Mouse (Mus musculus): ENCODE results near the gene Pdlim1. TPM values are rescaled to one million over a fixed set of nuclear protein-coding genes. Genes with fewer than 3 reads are reported as not detected.
A peak's percentile ranks its signal among the peaks of the same experiment; 100 is the strongest.

Gene Pdlim1
- polyA plus RNA-seq, 1 experiment from 2014 or later: 12.7 TPM

DNA sequence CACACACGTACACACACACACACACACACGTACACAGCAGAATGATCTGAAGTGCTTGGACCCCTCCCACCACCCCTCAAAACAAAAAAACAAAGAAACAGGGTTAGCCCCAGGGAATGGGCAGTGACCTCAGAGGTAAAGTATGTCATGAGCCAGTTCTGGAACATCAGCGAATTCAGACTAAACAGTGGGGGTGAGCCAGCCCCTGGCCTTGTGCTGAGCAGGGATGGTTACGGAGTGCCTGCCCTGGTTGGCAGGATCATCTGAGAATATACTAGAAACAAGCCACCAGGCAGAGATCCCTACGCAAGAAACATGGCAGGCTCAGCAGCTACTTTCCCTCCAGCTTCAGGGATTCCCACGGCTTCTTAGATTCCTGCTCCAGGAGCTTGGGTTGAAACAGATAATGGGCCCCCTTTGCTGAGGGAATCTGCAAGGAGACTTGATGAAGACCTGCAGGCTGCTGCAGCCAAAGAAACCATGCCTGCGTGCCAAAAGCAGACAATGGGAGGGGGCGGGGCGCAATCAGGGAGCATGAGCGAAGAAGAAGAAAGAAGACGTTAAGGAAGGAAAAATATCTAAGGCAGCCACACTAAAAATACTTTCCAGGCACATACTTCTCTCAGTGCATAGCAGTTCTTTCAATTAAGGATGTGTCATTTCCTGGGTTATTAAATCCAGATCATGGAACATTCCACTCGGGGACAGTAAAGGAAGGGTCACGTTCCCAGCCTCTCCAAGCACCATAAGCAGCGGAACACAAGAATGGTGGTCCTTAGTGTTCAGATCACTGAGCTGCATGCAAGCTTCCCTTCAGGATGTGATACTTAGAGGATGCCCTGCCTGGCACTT is 30.6 kb downstream of the Pdlim1 start:
- WGBS: 34% methylated on average over 14 of the region's 14 CpGs
- Histone ChIP-seq H3K9me3 (ENCODE audit: control insufficient read depth, low read length) (no peaks in the 10 kb centered on the region), H3K27ac (replicated peaks; ENCODE audit: low read depth, low read length) (no peak overlapping the region; the same call in 1 of the 2 replicates), H3K4me3 (replicated peaks; ENCODE audit: low read depth, low read length) (no peak overlapping the region), H3K9ac (replicated peaks; ENCODE audit: low read length) (no peak overlapping the region), H3K4me1 (ENCODE audit: control insufficient read depth, insufficient read depth, low read length) (peaks cover 5% of the 10 kb centered on the region; the same call in 1 of the 2 replicates), H3K36me3 (ENCODE audit: control insufficient read depth, insufficient read depth, low read length) (no peaks in the 10 kb centered on the region), H3K4me2 (ENCODE audit: low read length) (peak overlapping the region; percentile 1; the same call in 1 of the 2 replicates), H3K27me3 (ENCODE audit: control insufficient read depth, insufficient read depth, low read length) (no peaks in the 10 kb centered on the region)
- DNase-seq: peak; percentile 63
- ATAC-seq (ENCODE audit: low FRiP score, low TSS enrichment): no peak

DNA sequence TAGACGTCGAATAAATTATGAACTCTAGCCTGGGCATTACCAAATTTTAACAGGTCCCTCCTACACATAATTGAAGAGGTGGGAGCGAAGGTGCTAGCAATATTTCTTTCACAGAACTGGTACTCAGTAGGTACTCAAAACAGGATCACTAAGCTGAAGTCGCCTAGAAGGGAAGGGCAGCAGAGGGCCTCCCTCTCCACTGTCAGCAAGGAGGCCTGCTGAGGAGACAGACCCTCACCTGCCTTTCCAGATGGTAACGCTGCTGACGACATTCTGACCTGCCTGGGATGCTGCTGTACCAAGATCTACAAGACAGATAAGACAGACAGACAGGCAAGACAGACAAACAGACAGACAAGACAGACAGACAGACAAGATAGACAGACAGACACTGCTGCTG is 31.3 kb downstream of the Pdlim1 start:
- ATAC-seq (ENCODE audit: low FRiP score, low TSS enrichment) (no peak), DNase-seq (no peak)
- no peak overlapping the region for H3K9ac ChIP-seq (replicated peaks; ENCODE audit: low read length)
- H3K4me1 ChIP-seq (ENCODE audit: control insufficient read depth, insufficient read depth, low read length): peaks cover 5% of the 10 kb centered on the region; the same call in 1 of the 2 replicates
- H3K9me3 ChIP-seq (ENCODE audit: control insufficient read depth, low read length): no peaks in the 10 kb centered on the region
- no peak overlapping the region for H3K27ac ChIP-seq (replicated peaks; ENCODE audit: low read depth, low read length)
- no peak overlapping the region for H3K4me2 ChIP-seq (ENCODE audit: low read length)
- no peaks in the 10 kb centered on the region for H3K27me3 ChIP-seq (ENCODE audit: control insufficient read depth, insufficient read depth, low read length)
- no peaks in the 10 kb centered on the region for H3K36me3 ChIP-seq (ENCODE audit: control insufficient read depth, insufficient read depth, low read length)
- WGBS: 84% methylated on average over 6 of the region's 6 CpGs
- no peak overlapping the region for H3K4me3 ChIP-seq (replicated peaks; ENCODE audit: low read depth, low read length)

DNA sequence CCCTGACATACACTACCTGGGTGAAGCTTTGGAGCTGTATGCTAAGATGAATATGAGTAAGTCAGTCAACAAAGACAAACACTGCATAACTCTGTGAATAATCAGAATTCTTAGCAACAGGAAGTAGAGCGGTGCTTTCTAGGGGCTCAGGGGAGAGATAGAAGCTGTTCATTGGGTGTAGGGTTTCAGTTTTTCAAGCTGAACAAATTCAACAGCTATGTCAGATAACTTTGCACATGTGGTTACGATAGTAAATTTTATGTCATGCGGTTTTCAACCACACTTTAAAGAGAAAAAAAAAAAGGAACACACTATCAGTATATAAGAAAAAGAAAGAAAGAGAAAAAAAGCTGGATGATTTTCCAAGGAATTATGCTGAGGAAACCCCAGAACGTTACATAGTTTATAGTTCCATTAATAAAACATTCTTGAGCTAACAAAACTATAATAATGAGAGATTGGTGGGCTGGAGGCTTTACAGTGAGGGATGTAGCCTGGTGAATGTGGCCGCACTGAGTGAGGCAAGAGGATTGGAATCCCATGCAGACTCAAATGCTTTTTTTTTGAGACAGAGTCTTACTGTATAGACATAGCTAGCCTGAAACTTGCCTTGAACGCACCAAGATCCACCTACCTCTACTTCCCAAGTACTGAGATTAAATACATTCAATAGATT is 33.3 kb downstream of the Pdlim1 start:
- Histone ChIP-seq H3K36me3 (ENCODE audit: control insufficient read depth, insufficient read depth, low read length) (no peaks in the 10 kb centered on the region), H3K9me3 (ENCODE audit: control insufficient read depth, low read length) (no peaks in the 10 kb centered on the region), H3K4me3 (replicated peaks; ENCODE audit: low read depth, low read length) (no peak overlapping the region), H3K4me1 (ENCODE audit: control insufficient read depth, insufficient read depth, low read length) (peaks cover 5% of the 10 kb centered on the region; the same call in 1 of the 2 replicates), H3K27ac (replicated peaks; ENCODE audit: low read depth, low read length) (no peak overlapping the region), H3K27me3 (ENCODE audit: control insufficient read depth, insufficient read depth, low read length) (no peaks in the 10 kb centered on the region), H3K9ac (replicated peaks; ENCODE audit: low read length) (no peak overlapping the region), H3K4me2 (ENCODE audit: low read length) (no peak overlapping the region)
- no peak for ATAC-seq (ENCODE audit: low FRiP score, low TSS enrichment)
- DNase-seq: no peak
- WGBS: 94% methylated on average over 6 of the region's 6 CpGs

DNA sequence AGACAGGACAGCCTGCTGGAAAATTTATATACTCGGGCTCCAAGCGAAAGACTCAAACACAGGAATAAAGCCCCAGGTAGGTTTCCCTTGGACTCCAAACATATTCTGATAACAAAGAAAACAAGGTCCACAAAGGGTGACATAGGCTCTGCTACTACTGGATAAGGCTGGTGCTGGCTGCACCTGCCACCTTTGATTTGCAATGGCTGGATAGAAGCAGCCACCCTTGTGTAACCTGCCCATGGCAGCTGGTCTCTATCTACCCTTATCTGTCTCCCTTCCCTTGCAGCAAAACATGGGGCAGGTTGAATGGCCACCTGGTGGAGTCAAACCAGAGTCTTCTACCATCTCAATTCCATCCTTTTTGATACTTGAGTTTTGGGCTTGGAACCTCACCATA is 39.1 kb downstream of the Pdlim1 start:
- 88% methylated on average over 2 of the region's 2 CpGs for WGBS
- H3K27ac ChIP-seq (replicated peaks; ENCODE audit: low read depth, low read length): no peak overlapping the region
- no peaks in the 10 kb centered on the region for H3K36me3 ChIP-seq (ENCODE audit: control insufficient read depth, insufficient read depth, low read length)
- ATAC-seq (ENCODE audit: low FRiP score, low TSS enrichment): no peak
- no peaks in the 10 kb centered on the region for H3K4me1 ChIP-seq (ENCODE audit: control insufficient read depth, insufficient read depth, low read length)
- DNase-seq: no peak
- no peak overlapping the region for H3K9ac ChIP-seq (replicated peaks; ENCODE audit: low read length)
- no peaks in the 10 kb centered on the region for H3K27me3 ChIP-seq (ENCODE audit: control insufficient read depth, insufficient read depth, low read length)
- H3K4me2 ChIP-seq (ENCODE audit: low read length): no peak overlapping the region
- H3K9me3 ChIP-seq (ENCODE audit: control insufficient read depth, low read length): no peaks in the 10 kb centered on the region
- no peak overlapping the region for H3K4me3 ChIP-seq (replicated peaks; ENCODE audit: low read depth, low read length)

DNA sequence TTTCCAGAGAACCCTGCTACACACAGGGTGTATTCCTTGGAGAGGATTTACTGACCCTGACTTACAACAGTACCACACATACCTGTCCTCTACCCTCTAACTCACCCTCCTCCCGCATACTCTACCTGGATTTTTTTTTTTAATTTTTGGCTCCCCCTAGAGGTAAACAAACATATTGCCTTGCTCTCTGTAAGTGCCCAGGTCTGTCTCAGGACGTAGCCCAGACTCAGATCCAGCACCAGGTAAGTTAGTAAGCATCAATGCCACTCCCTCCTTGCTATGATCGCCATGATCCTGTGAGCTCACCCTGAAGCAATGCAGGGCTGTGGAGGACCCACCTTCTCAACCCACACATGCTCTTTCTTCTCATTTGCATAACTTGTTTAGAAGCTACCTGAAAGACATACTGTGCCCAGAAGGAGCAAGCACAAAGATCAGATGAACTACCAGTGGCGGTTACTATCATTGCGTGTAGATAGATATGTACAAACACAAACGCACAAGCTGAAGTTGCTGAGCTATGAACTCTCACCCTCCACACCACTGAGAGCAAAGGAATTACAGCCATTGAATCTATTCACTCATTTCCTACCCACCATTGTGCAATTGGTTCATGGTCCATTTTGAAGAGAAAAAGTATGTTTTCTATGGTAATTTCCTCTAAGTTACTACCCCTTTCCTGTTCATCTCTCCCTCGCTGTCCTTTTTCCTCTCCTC is 39.7 kb downstream of the Pdlim1 start:
- Histone ChIP-seq H3K9me3 (ENCODE audit: control insufficient read depth, low read length) (no peaks in the 10 kb centered on the region), H3K4me1 (ENCODE audit: control insufficient read depth, insufficient read depth, low read length) (no peaks in the 10 kb centered on the region), H3K27ac (replicated peaks; ENCODE audit: low read depth, low read length) (no peak overlapping the region), H3K9ac (replicated peaks; ENCODE audit: low read length) (no peak overlapping the region), H3K4me3 (replicated peaks; ENCODE audit: low read depth, low read length) (no peak overlapping the region), H3K27me3 (ENCODE audit: control insufficient read depth, insufficient read depth, low read length) (no peaks in the 10 kb centered on the region), H3K36me3 (ENCODE audit: control insufficient read depth, insufficient read depth, low read length) (no peaks in the 10 kb centered on the region), H3K4me2 (ENCODE audit: low read length) (no peak overlapping the region)
- ATAC-seq (ENCODE audit: low FRiP score, low TSS enrichment) (no peak), DNase-seq (no peak)
- WGBS: 73% methylated on average over 7 of the region's 7 CpGs

DNA sequence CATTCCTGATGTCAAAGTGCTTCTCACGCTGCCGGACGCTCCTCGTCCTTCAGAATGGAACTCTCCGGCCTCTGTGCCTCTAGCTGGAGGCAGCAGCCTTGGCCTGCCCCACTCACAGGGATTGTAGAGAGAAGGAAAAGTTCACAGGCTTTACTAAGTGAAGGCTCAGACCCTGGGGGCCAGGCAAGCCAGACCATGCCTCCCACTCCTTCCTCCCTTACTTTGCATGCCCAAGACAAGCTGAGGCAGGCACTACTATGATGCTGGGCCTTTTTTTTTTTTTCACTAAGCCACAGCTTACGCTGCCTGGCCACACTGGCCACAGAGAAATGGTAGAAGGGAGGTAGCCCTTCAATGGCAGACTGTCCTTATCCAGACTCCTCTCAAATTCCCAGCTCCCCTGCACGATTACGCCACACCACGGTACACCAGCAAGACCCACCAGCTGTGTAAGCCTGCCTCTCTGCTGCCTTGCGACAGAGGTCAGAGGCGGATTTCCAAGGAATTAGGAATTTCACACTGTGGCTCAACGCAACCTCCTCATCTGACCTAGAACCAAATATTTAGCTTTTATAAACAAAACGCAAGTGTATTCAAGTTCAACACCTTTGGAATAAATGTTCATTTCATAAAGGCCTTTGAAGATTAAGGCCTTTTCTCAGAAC is 40.4 kb downstream of the Pdlim1 start:
- no peak for DNase-seq
- Histone ChIP-seq H3K27ac (replicated peaks; ENCODE audit: low read depth, low read length) (no peak overlapping the region), H3K9ac (replicated peaks; ENCODE audit: low read length) (no peak overlapping the region), H3K4me2 (ENCODE audit: low read length) (no peak overlapping the region), H3K36me3 (ENCODE audit: control insufficient read depth, insufficient read depth, low read length) (no peaks in the 10 kb centered on the region), H3K27me3 (ENCODE audit: control insufficient read depth, insufficient read depth, low read length) (no peaks in the 10 kb centered on the region), H3K9me3 (ENCODE audit: control insufficient read depth, low read length) (no peaks in the 10 kb centered on the region), H3K4me3 (replicated peaks; ENCODE audit: low read depth, low read length) (no peak overlapping the region), H3K4me1 (ENCODE audit: control insufficient read depth, insufficient read depth, low read length) (no peaks in the 10 kb centered on the region)
- no peak for ATAC-seq (ENCODE audit: low FRiP score, low TSS enrichment)
- 89% methylated on average over 13 of the region's 13 CpGs for WGBS

DNA sequence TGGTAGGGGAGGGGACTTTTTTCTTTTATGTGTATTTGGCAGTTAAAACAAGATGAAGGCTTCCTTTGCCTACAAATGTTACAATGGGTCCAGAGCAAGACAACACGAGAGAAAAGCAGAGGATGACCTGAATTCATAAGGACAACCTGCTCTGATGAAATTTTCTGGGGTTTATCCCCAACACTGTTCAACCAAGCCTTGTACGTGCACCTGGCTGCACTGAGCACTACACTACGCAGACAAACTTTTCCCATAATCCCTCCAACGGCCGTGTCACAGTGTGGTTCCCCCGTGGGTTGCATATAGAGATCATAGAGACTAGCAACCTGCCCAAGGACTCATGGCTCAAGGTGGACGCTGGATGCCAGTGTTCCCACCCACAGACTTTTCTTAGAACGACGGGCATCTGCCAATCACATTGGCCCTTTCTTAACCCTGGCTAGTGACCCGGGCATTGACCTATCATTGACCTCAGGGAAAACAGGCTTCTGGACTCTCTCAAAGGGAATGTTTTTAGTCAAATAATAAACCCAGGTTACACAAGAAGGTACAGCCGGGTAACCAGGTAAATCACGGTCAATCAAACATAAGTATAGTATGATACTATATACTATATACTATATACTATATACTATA is 45.0 kb downstream of the Pdlim1 start:
- no peaks in the 10 kb centered on the region for H3K4me1 ChIP-seq (ENCODE audit: control insufficient read depth, insufficient read depth, low read length)
- H3K4me3 ChIP-seq (replicated peaks; ENCODE audit: low read depth, low read length): no peak overlapping the region
- no peak overlapping the region for H3K9ac ChIP-seq (replicated peaks; ENCODE audit: low read length)
- 93% methylated on average over 12 of the region's 12 CpGs for WGBS
- no peak for DNase-seq
- H3K9me3 ChIP-seq (ENCODE audit: control insufficient read depth, low read length): no peaks in the 10 kb centered on the region
- H3K27me3 ChIP-seq (ENCODE audit: control insufficient read depth, insufficient read depth, low read length): no peaks in the 10 kb centered on the region
- H3K27ac ChIP-seq (replicated peaks; ENCODE audit: low read depth, low read length): no peak overlapping the region
- H3K4me2 ChIP-seq (ENCODE audit: low read length): no peak overlapping the region
- H3K36me3 ChIP-seq (ENCODE audit: control insufficient read depth, insufficient read depth, low read length): no peaks in the 10 kb centered on the region
- no peak for ATAC-seq (ENCODE audit: low FRiP score, low TSS enrichment)

DNA sequence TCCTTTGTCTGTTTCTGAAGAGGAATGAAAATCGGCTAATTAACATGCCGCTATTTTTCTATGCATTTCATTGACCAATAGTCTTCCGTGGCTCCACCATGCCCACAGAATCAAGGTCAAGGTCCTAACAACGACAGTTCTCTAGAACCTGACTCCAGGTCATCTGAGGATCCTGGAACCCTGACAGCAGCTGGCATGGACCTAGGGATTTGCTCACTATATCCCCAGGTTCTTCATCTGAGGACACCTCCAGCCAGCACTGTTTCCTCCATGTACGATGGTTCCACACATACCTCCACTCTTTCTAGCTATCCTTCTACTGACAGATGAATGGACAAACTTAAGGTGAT is 45.9 kb downstream of the Pdlim1 start:
- Histone ChIP-seq H3K9ac (replicated peaks; ENCODE audit: low read length) (no peak overlapping the region), H3K4me2 (ENCODE audit: low read length) (no peak overlapping the region), H3K9me3 (ENCODE audit: control insufficient read depth, low read length) (no peaks in the 10 kb centered on the region), H3K4me1 (ENCODE audit: control insufficient read depth, insufficient read depth, low read length) (no peaks in the 10 kb centered on the region), H3K27me3 (ENCODE audit: control insufficient read depth, insufficient read depth, low read length) (no peaks in the 10 kb centered on the region), H3K4me3 (replicated peaks; ENCODE audit: low read depth, low read length) (no peak overlapping the region), H3K27ac (replicated peaks; ENCODE audit: low read depth, low read length) (no peak overlapping the region), H3K36me3 (ENCODE audit: control insufficient read depth, insufficient read depth, low read length) (no peaks in the 10 kb centered on the region)
- DNase-seq (no peak), ATAC-seq (ENCODE audit: low FRiP score, low TSS enrichment) (no peak)
- 69% methylated on average over 5 of the region's 5 CpGs for WGBS
